Mouse (Mus musculus) mature B cell (primary cell): ENCODE measurements around the gene 6030468B19Rik.
"Not testable (repeated sequence)": the region's sequence is repeated elsewhere in the genome, so short reads cannot be mapped to it uniquely, and the experiment has no call there.

Source experiments
- in situ Hi-C: fragments of 300-500 bp; cut with MboI; formaldehyde crosslinking; loops from 2 replicates; pipeline ENCODE4 v1.14.3; 2019

The 6030468B19Rik gene

DNA sequence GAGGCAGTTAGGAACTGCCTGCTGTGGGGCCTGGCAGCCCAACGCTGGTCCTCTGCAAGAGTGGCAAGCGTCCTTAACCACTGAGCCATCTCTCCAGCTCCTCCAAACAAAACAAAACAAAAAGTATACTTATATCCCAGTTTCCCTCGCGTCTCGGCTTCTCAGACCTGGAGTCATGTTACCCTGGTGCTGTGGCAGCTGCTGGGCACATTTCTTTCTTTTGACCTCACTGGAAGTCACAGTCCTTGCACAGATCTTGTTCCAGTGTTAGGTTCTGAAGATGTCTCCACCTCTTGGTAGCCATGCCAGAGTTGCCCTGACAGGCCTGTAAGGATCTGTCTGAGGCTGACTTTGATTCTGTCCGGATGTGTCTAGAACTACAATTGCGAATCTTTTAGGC, 4.2 kb downstream of the 6030468B19Rik start:
- in situ Hi-C loops: no loop called here

DNA sequence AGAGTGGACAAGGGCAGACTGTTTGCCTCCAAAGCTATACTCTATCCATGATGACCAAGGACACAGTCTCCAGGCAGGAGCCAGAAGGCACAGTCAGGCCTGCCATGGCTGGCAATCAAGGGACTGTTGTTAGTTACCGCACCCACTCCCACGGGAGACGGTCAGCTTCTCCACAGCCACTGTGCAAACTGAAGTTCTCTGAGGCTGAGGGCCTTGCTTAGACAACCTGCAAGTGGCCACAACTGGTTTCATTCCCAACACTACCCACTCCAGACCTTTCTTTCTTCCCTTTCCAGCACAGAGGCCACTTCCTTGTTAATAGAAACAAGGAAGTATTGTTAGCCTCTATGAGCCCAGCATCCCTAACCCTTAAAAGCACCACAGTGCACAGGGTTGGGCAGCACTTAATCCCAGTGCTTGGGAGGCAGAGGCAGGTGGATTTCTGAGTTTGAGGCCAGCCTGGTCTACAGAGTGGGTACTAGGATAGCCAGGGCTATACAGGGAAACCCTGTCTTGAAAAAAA, 5.8 kb downstream of the 6030468B19Rik start:
- in situ Hi-C loops: no loop called here

DNA sequence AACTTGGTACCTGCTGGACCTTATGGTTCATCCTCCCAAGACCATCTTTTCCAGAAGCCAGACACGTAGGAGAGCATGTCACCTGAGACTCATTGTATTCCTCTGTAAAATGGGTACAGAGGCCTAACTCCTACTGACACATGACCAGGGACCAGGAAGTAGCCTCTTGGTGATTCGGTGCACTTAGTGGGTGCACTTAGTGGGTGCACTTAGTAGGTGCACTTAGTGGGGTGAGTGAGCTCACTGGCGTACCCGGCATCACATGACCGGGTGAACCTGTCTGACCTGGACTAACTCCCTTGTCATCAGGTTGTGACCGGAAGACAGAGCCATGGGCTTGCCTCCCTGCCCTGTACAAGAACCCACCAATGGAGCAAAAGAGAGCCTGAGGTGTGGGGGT, 9.3 kb downstream of the 6030468B19Rik start:
- in situ Hi-C loops: no loop called here

DNA sequence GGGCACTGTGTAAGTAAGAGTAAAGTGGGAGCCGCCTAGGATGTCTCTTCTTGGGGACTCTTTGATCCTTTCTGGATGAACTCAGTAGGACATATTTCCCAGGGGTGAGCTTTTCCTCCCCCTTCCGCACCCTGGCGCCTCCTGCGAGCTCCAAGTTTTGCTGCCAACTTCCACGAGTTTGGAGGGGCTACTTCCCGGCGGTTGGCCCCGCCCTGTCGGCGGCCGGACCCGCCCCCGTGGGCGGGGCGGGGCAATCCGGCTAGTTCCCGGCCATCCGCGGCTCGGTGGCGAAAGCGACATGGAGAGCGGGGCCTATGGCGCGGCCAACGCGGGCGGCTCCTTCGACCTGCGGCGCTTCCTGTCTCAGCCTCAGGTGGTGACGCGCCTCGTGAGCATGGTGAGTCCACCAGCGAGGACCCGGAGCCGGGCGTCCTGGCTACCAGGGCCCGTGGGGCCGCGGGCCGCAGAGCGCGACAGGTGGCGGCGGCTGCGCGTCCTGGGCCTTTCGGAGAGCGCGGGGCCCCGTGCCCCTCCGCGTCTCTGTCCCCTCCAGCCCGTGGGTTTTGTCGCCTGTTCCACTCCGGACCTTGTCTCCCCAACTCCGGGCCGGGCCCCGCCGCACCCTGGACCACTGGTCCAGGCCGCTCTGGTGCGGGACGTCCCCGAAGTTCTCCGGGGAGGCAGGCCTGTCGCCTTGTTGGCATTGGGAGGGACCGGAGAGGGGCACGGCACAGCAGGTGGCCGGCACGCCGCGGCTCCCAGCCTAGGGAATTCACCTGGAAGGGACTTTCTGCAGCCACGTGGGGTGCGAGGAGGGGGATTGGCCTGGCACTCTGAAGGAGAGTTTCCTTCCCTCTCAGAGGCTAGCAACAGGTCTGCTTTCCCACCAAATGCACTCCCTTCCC, 12.2 kb downstream of the 6030468B19Rik start, which contains the start of the genes Gm20708 and Syngr2:
Gm20708 (plus strand) TSS at position 262 of the 905 bp plus-strand sequence.
Syngr2 (plus strand) TSS at position 262 of the 905 bp plus-strand sequence.
- in situ Hi-C loops: no loop called here

DNA sequence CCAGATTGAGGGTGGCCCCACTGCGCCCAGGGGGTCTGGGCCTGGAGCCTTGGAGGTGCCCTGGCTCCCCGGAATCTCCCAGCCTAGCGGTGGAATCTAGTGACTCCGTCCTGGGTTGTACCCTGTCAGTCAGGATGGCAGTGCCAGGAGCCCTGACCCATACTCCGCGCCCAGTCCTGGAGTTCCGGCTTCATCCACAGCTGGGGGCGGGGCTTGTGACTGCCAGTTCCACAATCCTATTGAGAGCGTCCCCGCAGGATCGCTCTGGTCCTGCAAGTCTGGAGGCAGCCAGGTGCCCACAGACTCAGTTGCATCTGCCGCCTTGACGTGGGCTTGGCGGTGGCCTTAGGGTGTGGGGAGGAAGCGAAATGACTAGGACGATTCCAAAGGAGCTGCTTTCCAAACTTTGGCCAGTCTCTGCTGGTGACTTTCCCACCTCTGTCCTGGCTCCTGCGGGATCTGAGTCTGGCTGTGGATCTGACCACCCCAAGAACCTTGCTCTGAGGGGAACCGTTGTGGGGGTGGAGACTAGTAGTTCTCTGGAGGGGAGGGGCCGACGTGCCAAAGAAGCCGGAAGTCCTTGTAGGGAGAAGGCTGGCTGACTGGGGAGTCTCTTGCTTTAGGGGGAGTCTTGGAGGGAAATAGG, 13.1 kb downstream of the 6030468B19Rik start:
- in situ Hi-C loops: no loop called here

DNA sequence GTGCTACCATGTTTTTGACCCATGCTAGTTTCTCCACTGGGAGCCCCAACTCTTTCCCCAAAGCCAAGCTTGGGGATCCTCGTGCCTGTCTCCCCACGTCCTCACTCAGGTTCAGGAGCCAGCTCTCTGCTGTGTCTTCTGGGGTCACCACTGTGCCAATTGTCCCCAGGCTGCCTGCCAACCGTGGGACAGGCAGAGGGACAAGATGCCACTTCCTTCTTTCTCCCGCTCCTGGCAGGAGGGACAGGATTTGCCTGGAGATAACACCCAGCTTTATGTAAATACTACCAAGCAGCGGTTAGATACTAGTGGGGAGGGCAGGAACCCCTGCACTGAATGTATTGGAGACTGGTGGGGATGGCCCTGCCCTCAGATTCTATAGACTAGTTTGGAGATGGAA, 16.4 kb downstream of the 6030468B19Rik start:
- in situ Hi-C loops: no loop called here

DNA sequence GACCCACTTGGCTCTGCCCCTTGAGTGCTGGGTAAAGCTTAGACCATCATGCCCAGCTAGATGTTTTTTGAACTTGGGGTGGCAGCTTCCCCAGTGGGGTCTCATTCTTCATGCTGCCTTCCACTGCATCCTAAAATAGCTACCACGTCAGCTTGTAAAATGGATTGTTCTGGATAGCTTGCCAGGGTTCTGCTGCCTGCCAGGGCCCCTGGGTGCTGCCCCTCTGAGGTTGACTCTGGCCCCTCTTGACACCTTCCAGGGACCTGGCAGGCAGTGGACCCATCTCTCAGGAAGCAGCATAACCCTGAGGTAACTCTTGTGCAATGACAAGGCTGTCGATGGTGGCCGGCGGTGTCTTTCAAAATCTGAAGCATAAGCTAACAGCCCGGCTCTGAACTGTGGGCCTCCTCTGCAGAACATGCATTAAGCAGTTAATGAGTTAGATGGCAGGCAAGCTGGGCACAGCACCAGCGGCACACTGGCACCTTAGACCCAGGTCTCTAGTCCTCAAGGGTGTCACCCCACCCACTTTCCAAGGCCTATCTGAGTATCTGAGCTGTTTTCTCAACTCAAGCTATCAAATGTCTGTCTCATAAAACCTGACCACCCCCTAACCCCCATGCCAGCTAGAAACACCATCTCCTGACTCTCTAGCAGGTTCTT, 17.4 kb downstream of the 6030468B19Rik start:
- in situ Hi-C loops: no loop called here

DNA sequence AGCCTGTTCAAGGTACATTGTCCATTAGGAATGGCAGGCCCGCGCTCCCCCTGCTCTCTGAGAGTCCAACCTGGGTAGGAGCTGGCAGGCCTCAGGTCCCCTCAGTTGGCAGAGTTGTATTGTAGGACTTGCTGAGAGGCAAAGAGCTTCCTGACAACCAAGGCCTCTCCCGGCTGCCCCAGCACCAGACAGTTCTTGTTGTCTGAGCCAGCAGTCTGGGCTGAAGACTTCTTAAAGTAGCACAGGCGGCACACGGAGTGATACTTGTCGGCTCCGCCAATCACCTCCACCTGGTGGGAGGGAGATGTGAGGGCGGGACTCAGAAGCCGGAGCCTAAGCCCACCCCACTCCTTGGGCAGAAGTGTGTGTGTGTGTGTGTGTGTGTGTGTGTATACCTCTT, 18.4 kb downstream of the 6030468B19Rik start:
- in situ Hi-C loops: not testable (repeated sequence)

DNA sequence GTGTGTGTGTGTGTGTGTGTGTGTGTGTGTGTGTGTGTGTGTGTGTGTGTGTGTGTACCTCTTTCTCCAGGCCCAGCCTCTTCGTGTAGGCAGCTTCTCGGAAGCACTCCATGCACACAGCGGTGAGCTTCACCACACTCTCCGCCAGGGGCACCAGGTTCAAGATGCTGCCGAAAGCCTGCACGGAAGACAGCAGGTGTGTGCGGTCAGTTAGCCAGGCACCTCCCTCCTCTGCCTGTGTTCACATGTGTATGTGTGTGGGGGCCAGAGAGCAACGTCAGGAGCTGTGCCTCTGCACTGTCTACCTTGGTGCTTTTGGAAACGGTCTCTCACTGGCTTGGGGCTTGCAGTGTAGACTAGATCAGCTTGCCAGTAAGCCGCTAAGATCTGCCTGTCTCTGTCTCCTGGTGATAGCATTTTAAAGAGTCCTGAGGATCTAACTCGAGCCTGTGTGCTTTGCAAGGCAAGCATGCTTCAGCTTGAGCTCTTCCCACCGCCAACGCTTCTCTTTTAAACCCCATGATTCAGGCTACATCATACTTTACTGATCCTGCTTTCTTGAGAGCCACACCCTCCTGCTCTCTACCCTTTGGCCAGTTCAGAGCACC, 19.0 kb downstream of the 6030468B19Rik start:
- in situ Hi-C loops: no loop called here

DNA sequence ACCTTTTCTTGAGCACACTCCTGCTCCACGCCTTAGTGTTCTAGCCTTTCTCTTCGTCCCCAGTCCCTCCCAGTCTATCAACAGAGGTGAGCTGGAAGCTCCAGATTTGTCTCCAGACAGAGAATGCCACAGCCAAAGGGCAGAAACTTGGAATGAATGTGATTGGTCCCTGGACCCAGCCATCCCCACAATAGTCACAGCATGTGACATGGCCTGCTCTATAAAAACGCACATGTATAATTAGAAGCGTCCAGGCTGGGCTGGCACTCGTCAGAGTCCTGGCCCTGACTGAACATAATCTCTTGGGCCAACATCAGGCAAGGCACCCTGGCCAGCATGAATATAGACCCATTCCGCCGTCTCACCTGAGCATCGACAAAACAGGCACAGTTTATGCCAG, 21.6 kb downstream of the 6030468B19Rik start:
- in situ Hi-C loops: no loop called here

DNA sequence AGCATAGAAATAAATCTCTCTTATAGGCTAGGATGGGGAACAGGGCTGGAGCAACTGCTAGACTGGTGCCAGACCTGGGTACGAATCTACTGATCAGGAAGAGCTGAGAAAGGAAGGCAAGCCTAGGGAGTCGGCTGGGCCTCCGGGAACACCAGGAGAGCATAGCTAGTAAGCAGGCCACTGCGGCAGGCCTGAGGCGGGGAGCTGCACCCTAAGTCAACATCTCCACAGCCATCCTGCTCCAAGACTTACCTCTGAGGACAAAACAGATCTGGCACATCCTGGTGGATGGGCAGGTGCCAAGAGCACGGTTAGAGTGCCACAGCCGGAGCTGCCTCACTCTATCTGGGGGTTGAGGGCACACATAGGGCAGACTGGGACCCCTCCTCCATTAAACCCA, 22.7 kb downstream of the 6030468B19Rik start:
- in situ Hi-C loops: loop anchor here (5.0 to 10.0 kb wide), 2 partner anchors 108 to 435 kb away; no protein-coding TSS in a partner anchor

DNA sequence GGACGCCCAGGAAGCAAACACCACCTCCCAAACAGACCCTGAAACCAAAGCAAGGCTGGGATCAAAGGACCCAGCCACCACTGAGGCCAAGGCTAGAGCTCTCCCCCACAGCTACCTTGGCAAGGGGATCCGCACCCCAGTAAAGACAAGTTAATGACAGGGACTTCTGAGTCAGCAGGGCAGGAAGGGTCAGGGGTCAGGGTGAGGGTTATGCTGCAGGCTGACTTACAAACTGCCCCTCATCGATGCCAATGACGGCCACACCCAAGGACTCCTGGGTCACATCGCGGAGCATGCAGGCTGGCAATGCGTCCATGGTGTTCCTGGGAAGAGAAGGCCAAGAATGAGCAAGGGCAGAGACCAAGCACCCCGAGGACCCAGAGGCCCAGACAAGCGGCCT, 24.4 kb downstream of the 6030468B19Rik start:
- in situ Hi-C loops: loop anchor here (5.0 to 10.0 kb wide), 2 partner anchors 110 to 437 kb away; no protein-coding TSS in a partner anchor

DNA sequence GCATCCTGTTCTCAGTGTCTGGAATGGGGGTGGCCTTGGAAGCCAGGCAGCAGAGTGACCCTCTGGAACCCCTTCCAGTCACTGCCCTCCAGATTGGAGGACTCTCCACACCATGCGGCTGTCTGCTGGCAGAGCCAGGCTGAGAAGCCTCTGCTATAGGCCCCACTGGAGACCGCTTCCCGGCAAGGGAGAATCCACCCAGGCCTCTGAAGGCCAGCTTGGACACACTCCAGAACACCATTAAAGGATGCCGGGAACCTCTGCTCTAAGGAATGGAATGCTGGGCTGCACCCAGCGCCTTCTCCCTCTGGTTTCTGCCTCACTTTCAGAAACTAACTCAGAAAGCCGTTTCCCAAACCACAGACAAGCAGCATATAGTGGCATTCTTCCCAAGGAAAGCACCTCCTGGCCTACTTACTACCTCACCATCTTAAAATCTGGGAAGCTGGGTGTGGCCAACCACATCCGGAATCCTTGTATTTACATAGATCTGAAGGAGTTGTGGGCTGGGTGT, 25.3 kb downstream of the 6030468B19Rik start:
- in situ Hi-C loops: loop anchor here (5.0 to 10.0 kb wide), 2 partner anchors 110 to 438 kb away; no protein-coding TSS in a partner anchor

DNA sequence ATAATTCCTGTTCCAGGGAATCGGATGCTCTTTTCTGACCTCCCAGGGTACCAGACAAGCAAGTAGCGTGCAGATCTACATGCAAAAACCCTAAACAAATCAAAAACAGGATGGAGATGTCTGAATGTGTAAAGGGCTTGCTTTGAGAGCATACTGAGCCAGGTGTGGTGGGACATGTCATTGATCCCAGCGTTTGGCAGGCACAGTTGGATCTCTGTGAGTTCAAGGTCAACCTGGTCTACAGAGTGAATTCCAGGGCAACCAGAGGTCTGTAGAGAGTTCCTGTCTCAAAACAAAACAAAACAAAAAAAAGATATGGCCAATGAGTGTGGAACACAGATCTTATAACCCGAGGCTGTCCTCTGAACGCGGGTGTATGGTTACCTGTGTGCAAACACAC, 26.0 kb downstream of the 6030468B19Rik start:
- in situ Hi-C loops: loop anchor here (5.0 to 10.0 kb wide), 2 partner anchors 111 to 439 kb away; no protein-coding TSS in a partner anchor

DNA sequence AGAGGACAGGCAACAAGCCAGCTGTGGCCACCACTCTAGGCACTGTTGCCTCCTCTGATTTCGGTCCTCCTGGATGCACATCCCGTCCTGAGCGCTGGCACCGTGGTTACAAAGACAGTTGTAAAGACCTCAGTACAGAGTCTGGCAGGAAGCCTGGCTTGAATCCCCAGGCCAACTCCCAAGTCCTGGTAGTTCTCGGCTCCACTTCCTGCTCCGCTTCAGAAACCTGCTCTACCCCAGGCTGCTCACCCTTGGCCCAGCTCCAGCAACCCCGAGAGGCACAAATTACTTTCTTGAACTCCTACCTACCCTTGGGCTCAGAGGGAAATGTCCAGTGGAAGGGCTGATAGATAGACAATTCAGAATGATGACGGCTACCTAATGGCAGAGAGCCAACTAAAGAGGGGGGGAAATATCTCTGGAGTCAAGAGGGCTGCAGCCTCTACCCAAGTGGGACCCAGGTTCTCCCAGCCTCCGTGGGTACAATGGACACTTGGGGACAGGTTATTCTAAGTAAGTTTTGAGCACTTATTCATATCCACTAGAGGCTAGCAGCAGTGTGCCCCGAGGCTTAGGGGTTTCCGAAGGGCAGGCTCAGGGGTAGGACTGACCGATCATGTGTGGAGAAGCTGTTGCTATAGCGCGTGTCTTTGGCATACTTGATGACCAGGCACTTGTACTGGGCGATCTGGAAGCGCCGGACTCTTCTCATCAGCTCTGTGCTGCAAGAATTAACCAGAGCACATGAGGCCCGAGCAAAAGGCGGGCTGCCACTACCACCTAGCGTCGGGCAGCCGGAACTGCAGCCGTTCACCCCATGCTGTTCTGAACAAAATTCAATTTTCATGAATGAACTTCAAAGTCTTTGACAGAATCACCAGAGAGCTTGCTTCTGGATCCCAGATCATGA, 26.9 kb downstream of the 6030468B19Rik start:
- in situ Hi-C loops: loop anchor here (5.0 to 10.0 kb wide), 2 partner anchors 112 to 440 kb away; no protein-coding TSS in a partner anchor

DNA sequence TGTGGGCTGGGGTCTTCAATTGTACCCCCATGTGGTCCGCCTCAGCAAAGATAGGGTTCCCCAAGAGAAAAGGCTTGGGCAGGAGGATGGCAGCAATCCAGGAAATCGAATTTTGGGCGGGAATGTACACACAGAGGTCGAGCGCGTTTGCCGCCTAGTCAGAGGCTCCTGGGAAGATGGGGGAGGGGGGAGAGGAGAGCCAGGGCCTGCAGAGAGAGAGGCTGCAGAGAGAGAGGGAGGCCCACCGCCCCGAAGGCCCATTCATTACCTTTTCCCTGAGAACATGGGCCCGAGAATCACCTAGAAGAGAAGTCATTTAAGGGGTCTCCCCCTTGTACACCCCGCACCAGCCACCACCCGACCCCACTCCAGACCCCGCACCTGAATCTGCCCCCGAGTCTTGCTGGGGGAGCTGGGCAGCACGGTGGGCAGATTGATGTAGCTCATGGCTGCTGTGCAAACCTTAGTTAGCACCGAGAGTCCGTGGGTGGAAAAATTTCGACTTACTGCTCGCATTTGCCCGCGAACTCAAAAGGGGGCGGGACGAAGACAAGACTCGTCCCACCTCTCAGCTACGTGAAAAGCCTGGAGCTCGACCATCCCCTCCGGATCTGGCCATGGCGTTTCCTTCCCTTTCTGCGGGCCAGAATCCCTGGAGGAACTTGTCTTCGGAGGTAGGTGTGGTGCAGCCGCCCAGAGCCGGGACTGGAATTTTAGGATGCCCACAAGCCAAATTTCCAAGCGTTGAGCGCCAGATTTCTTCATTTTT, 28.1 kb downstream of the 6030468B19Rik start, which contains the start of the genes Afmid and Tk1:
Afmid (plus strand) TSS at position 592 of the 769 bp plus-strand sequence.
Tk1 (minus strand) TSS at position 760 of the 769 bp plus-strand sequence.
- in situ Hi-C loops: loop anchor here (5.0 to 10.0 kb wide), 2 partner anchors 33 to 441 kb away; no protein-coding TSS in a partner anchor

DNA sequence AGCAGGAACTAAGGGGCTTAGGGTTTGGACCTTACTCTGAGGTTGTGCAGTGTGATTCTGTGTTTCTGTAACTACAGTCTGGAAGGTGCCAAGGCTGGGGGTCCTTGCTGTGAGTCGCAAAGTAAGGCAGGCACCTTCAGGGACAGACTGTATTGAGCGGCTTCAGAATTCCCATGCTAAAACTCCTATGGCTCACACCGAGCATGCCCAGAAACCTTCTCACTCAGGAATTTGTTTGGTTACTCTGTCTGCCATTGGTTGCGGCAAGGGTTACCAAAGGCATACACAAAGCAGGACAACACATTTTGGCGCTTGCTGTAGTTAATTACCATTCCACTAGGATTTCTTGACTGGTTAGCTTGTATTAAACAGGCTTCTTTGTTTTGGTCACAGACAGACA, 28.7 kb downstream of the 6030468B19Rik start:
- in situ Hi-C loops: loop anchor here (5.0 to 10.0 kb wide), 2 partner anchors 34 to 441 kb away; no protein-coding TSS in a partner anchor

DNA sequence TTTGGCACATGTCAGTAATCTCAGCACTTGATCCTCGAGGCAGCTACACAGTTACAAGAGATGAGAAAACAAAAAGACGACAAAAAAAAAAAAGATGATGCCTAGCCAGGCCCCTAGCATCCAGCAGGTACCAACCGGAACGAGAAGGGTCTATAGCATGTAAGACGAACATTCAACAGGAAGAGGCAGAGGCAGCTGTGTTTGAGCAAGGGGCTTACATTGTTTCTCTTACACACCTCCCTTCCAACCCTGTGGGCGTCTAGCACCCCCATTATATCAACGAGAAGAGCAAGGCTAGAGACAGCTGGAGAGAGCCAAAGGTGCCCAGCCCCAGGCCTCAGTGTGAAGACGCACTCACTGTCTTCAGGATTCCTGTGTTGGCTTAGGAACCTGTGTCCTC, 29.5 kb downstream of the 6030468B19Rik start:
- in situ Hi-C loops: loop anchor here (5.0 to 10.0 kb wide), 2 partner anchors 35 to 442 kb away; no protein-coding TSS in a partner anchor

DNA sequence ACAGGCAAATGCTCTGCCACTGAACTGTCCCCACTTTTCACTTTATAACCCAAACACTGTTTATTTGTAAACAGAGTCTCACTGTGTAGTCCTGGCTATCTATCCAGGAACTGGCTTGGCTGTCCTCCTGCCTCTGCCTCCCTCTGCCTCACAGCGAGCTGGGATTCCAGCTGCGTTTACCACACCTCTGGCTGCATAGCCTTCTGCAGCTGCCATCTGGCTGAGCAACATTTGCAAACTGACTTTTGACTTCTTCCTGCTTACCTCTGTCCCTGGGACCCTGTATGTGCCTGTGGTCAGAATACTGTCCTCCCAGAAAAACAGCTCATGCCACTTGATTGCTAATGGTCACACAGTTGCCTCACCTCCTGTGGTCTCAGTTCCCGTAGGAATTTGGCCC, 29.9 kb downstream of the 6030468B19Rik start:
- in situ Hi-C loops: loop anchor here (5.0 to 10.0 kb wide), 2 partner anchors 35 to 443 kb away; no protein-coding TSS in a partner anchor
